Mouse (Mus musculus): ENCODE measurements around the gene Cc2d2b. TPM values are rescaled to one million over a fixed set of nuclear protein-coding genes. Genes with fewer than 3 reads are reported as not detected.

Cc2d2b gene
- polyA plus RNA-seq, 1 experiment from 2014 or later: 0.25 TPM

GRCm38 (mm10) chr19:40726614-40727013 lies 21.9 kb upstream of the Cc2d2b start:
- H3K27me3 ChIP-seq: no peaks in the 10 kb centered on the region
- no peak overlapping the region for H3K4me2 ChIP-seq (replicated peaks)
- 58% methylated on average over 2 of the region's 2 CpGs for WGBS
- no peak overlapping the region for H3K9ac ChIP-seq
- no peaks in the 10 kb centered on the region for H3K9me3 ChIP-seq
- ATAC-seq (ENCODE audit: low FRiP score, low read depth): no peak
- no peak overlapping the region for H3K4me3 ChIP-seq
- H3K4me1 ChIP-seq: peaks cover 20% of the 10 kb centered on the region
- H3K27ac ChIP-seq: no peak overlapping the region
- no peaks in the 10 kb centered on the region for H3K36me3 ChIP-seq

GRCm38 (mm10) chr19:40728213-40728612 lies 20.3 kb upstream of the Cc2d2b start:
- Histone ChIP-seq H3K4me3 (no peak overlapping the region), H3K9me3 (no peaks in the 10 kb centered on the region), H3K36me3 (no peaks in the 10 kb centered on the region), H3K27ac (no peak overlapping the region), H3K4me2 (replicated peaks) (no peak overlapping the region), H3K27me3 (no peaks in the 10 kb centered on the region), H3K4me1 (peaks cover 13% of the 10 kb centered on the region), H3K9ac (no peak overlapping the region)
- 70% methylated on average over 4 of the region's 4 CpGs for WGBS
- ATAC-seq (ENCODE audit: low FRiP score, low read depth): no peak

- Histone ChIP-seq H3K9me3 (no peaks in the 10 kb centered on the region), H3K36me3 (no peaks in the 10 kb centered on the region), H3K4me3 (no peak overlapping the region), H3K4me1 (peaks cover 13% of the 10 kb centered on the region), H3K9ac (no peak overlapping the region), H3K27ac (no peak overlapping the region), H3K4me2 (replicated peaks) (no peak overlapping the region), H3K27me3 (no peaks in the 10 kb centered on the region)
- 29% methylated on average over 12 of the region's 12 CpGs for WGBS
- ATAC-seq (ENCODE audit: low FRiP score, low read depth): no peak
These were observed 19.7 kb upstream of the Cc2d2b start for GRCm38 (mm10) chr19:40728732-40729420.

GRCm38 (mm10) chr19:40733409-40733808 lies 15.1 kb upstream of the Cc2d2b start:
- H3K9ac ChIP-seq: no peak overlapping the region
- no peak overlapping the region for H3K27ac ChIP-seq

GRCm38 (mm10) chr19:40733849-40734248 lies 14.7 kb upstream of the Cc2d2b start:
- no peak overlapping the region for H3K4me2 ChIP-seq (replicated peaks)
- no peak overlapping the region for H3K4me3 ChIP-seq
- 74% methylated on average over 4 of the region's 4 CpGs for WGBS
- H3K36me3 ChIP-seq: no peaks in the 10 kb centered on the region
- H3K4me1 ChIP-seq: peaks cover 9% of the 10 kb centered on the region
- no peak for ATAC-seq (ENCODE audit: low FRiP score, low read depth)
- H3K9me3 ChIP-seq: no peaks in the 10 kb centered on the region
- H3K27me3 ChIP-seq: no peaks in the 10 kb centered on the region
- H3K9ac ChIP-seq: no peak overlapping the region
- H3K27ac ChIP-seq: no peak overlapping the region

More at GRCm38 (mm10) chr19:40733409-40733808, 15.1 kb upstream of the Cc2d2b start:
- H3K27me3 ChIP-seq: no peaks in the 10 kb centered on the region
- peaks cover 14% of the 10 kb centered on the region for H3K4me1 ChIP-seq
- H3K4me3 ChIP-seq: no peak overlapping the region
- 71% methylated on average over 10 of the region's 10 CpGs for WGBS
- no peak overlapping the region for H3K4me2 ChIP-seq (replicated peaks)
- no peaks in the 10 kb centered on the region for H3K9me3 ChIP-seq
- no peak for ATAC-seq (ENCODE audit: low FRiP score, low read depth)
- no peaks in the 10 kb centered on the region for H3K36me3 ChIP-seq

- Histone ChIP-seq H3K9me3 (no peaks in the 10 kb centered on the region), H3K36me3 (no peaks in the 10 kb centered on the region), H3K27ac (no peak overlapping the region), H3K27me3 (no peaks in the 10 kb centered on the region), H3K4me3 (peak overlapping the region; percentile 23), H3K4me2 (replicated peaks) (peak overlapping the region; percentile 54), H3K4me1 (peaks cover 6% of the 10 kb centered on the region), H3K9ac (peak overlapping the region; percentile 48; the same call in 1 of the 2 replicates)
- ATAC-seq (ENCODE audit: low FRiP score, low read depth): peak; percentile 88
- WGBS: 25% methylated on average over 17 of the region's 17 CpGs
These were observed 11.7 kb upstream of the Cc2d2b start for GRCm38 (mm10) chr19:40736680-40737512.

GRCm38 (mm10) chr19:40737613-40738012 lies 10.9 kb upstream of the Cc2d2b start:
- H3K9ac ChIP-seq: peak overlapping the region; percentile 48; the same call in 1 of the 2 replicates
- 90% methylated on average over 5 of the region's 5 CpGs for WGBS

GRCm38 (mm10) chr19:40738683-40739324 lies 9.7 kb upstream of the Cc2d2b start:
- Histone ChIP-seq H3K4me2 (replicated peaks) (no peak overlapping the region), H3K27ac (no peak overlapping the region), H3K9ac (no peak overlapping the region), H3K27me3 (no peaks in the 10 kb centered on the region), H3K9me3 (no peaks in the 10 kb centered on the region), H3K4me3 (no peak overlapping the region), H3K4me1 (peaks cover 6% of the 10 kb centered on the region), H3K36me3 (no peaks in the 10 kb centered on the region)
- 79% methylated on average over 13 of the region's 13 CpGs for WGBS
- ATAC-seq (ENCODE audit: low FRiP score, low read depth): no peak

More at GRCm38 (mm10) chr19:40737613-40738012, 10.9 kb upstream of the Cc2d2b start:
- Histone ChIP-seq H3K9me3 (no peaks in the 10 kb centered on the region), H3K27me3 (no peaks in the 10 kb centered on the region), H3K4me2 (replicated peaks) (peak overlapping the region; percentile 54; the same call in 1 of the 2 replicates), H3K27ac (no peak overlapping the region), H3K4me1 (peaks cover 6% of the 10 kb centered on the region), H3K36me3 (no peaks in the 10 kb centered on the region), H3K4me3 (no peak overlapping the region; the same call in 1 of the 2 replicates)
- ATAC-seq (ENCODE audit: low FRiP score, low read depth): no peak

GRCm38 (mm10) chr19:40746603-40747002 lies 1.9 kb upstream of the Cc2d2b start:
- Histone ChIP-seq H3K9me3 (no peaks in the 10 kb centered on the region), H3K36me3 (no peaks in the 10 kb centered on the region), H3K27me3 (no peaks in the 10 kb centered on the region), H3K9ac (no peak overlapping the region), H3K27ac (no peak overlapping the region), H3K4me1 (no peaks in the 10 kb centered on the region), H3K4me3 (no peak overlapping the region), H3K4me2 (replicated peaks) (no peak overlapping the region)
- 51% methylated on average over 4 of the region's 4 CpGs for WGBS
- no peak for ATAC-seq (ENCODE audit: low FRiP score, low read depth)

GRCm38 (mm10) chr19:40754311-40754710 lies 5.8 kb downstream of the Cc2d2b start:
- 76% methylated on average over 2 of the region's 2 CpGs for WGBS
- Histone ChIP-seq H3K4me1 (no peaks in the 10 kb centered on the region), H3K4me2 (replicated peaks) (no peak overlapping the region), H3K9ac (no peak overlapping the region), H3K27ac (no peak overlapping the region), H3K4me3 (no peak overlapping the region), H3K27me3 (no peaks in the 10 kb centered on the region), H3K36me3 (no peaks in the 10 kb centered on the region), H3K9me3 (no peaks in the 10 kb centered on the region)
- ATAC-seq (ENCODE audit: low FRiP score, low read depth): no peak

- Histone ChIP-seq H3K4me1 (peaks cover 15% of the 10 kb centered on the region; the same call in 1 of the 2 replicates), H3K4me2 (replicated peaks) (no peak overlapping the region), H3K9me3 (no peaks in the 10 kb centered on the region), H3K27me3 (0 out of 2 replicates have a peak, but pooled peaks cover 3% of the 10 kb centered on the region), H3K27ac (no peak overlapping the region), H3K36me3 (no peaks in the 10 kb centered on the region), H3K9ac (no peak overlapping the region), H3K4me3 (no peak overlapping the region)
- WGBS: 59% methylated on average over 2 of the region's 2 CpGs
- ATAC-seq (ENCODE audit: low FRiP score, low read depth): no peak
These were observed 11.5 kb downstream of the Cc2d2b start for GRCm38 (mm10) chr19:40760071-40760470.

Measured in limb, embryonic 13.5 days (tissue).